Mouse (Mus musculus) liver, embryonic 15.5 days (tissue): ENCODE data around the gene Zbtb6. TPM values are rescaled to one million over a fixed set of nuclear protein-coding genes. Genes with fewer than 3 reads are reported as not detected.

ENCODE experiments used
- ATAC-seq: fragments of 200-750 bp; cut with Nextera tagmentation; 2 replicates; pipeline ENCODE4 v1.8.0; 2017; ENCODE audit warnings: moderate number of reproducible peaks, mild to moderate bottlenecking, moderate library complexity; ENCODE audit not compliant: insufficient read depth
- H3K27ac ChIP-seq: fragments of 300-500 bp; sonication (generic); replicated peaks from 2 replicates; pipeline ENCODE4 v1.5.1; 2015; ENCODE audit warnings: mild to moderate bottlenecking, inconsistent platforms
- H3K27me3 ChIP-seq: fragments of 300-500 bp; sonication (generic); 2 replicates; pipeline ENCODE4 v1.6.1; 2015; ENCODE audit warnings: mild to moderate bottlenecking, inconsistent platforms
- H3K36me3 ChIP-seq: fragments of 300-500 bp; sonication (generic); replicated peaks from 2 replicates; pipeline ENCODE4 v1.6.1; 2015; ENCODE audit warnings: moderate library complexity, mild to moderate bottlenecking, inconsistent platforms
- H3K4me1 ChIP-seq: fragments of 300-500 bp; sonication (generic); replicated peaks from 2 replicates; pipeline ENCODE4 v1.6.1; 2015; ENCODE audit warnings: inconsistent platforms
- H3K4me2 ChIP-seq: fragments of 300-500 bp; sonication (generic); 2 replicates; pipeline ENCODE4 v1.6.1; 2015; ENCODE audit warnings: moderate library complexity, mild to moderate bottlenecking, inconsistent platforms
- H3K4me3 ChIP-seq: fragments of 300-500 bp; sonication (generic); replicated peaks from 2 replicates; pipeline ENCODE4 v1.5.1; 2015; ENCODE audit warnings: mild to moderate bottlenecking, inconsistent platforms
- H3K9ac ChIP-seq: fragments of 300-500 bp; sonication (generic); 2 replicates; pipeline ENCODE4 v1.6.1; 2015; ENCODE audit warnings: moderate library complexity, mild to moderate bottlenecking, inconsistent platforms
- H3K9me3 ChIP-seq: fragments of 300-500 bp; sonication (generic); replicated peaks from 2 replicates; pipeline ENCODE4 v1.6.1; 2016; ENCODE audit warnings: inconsistent platforms
- WGBS: fragments of 180-500 bp; shearing (Covaris S2); methylation state at CpG from one replicate; pipeline ENCODE4 v1.1.7; 2015; ENCODE audit warnings: mixed read lengths; ENCODE audit not compliant: insufficient replicate concordance; 5-methylcytosine and 5-hydroxymethylcytosine counted together
- polyA plus RNA-seq: library from polyadenylated mRNA; unstranded; fragments of >200 nt; fragmentation: Nextera tagmentation; extraction: Ambion mirVana; gene quantifications from 2 replicates; pipeline ENCODE4 v1.2.1, GENCODE M21; 2015

Zbtb6 gene
- polyA plus RNA-seq, result 2.5 TPM in 2 replicates

GRCm38 (mm10) chr2:37442611-37443591, at the start of gene Zbtb6, which contains the start of the genes Zbtb26 and Rabgap1:
Gene Zbtb6, minus strand, starts transcription at chr2:37443171.
Gene Zbtb26, minus strand, starts transcription at chr2:37443135.
Gene Rabgap1, plus strand, starts transcription at chr2:37443279.
- Histone ChIP-seq H3K4me2 (peak within 1 kb of the TSS; percentile 85), H3K36me3 (no peaks in the 10 kb centered on the region), H3K9ac (peak within 1 kb of the TSS; percentile 79), H3K4me1 (peaks cover 29% of the 10 kb centered on the region), H3K9me3 (no peaks in the 10 kb centered on the region), H3K27ac (peak within 1 kb of the TSS; percentile 93), H3K4me3 (peak within 1 kb of the TSS; percentile 74), H3K27me3 (no peaks in the 10 kb centered on the region)
- peak; percentile 99 for ATAC-seq
- under 1% methylated on average over 51 of the region's 51 CpGs for WGBS

DNA sequence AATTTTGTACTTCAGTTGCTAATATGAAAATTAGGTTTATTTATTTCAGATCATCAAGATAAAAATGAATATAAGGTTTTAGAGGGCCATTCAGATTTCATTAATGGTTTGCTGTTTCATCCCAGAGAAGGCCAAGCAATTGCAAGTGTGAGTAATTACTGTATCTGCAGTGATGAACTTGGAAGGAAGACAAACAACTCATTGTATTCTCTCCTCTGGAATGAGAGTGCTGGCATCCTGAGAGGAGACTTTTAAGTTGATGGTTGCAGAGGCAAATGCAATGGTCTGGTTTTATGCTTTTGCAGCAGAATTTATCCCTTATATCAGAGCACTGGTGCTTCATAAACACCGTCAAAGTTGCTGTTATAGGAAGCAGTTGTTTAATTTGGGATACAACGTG, 46.0 kb upstream of the Zbtb6 start:
- Histone ChIP-seq H3K4me2 (no peak overlapping the region), H3K9ac (no peak overlapping the region), H3K27ac (no peak overlapping the region), H3K4me3 (no peak overlapping the region), H3K27me3 (no peaks in the 10 kb centered on the region), H3K36me3 (peaks cover 39% of the 10 kb centered on the region), H3K9me3 (no peaks in the 10 kb centered on the region), H3K4me1 (peaks cover 9% of the 10 kb centered on the region)
- 78% methylated on average over 2 of the region's 2 CpGs for WGBS
- ATAC-seq, result no peak

- Histone ChIP-seq H3K27ac (no peak overlapping the region), H3K4me3 (no peak overlapping the region), H3K9me3 (no peaks in the 10 kb centered on the region), H3K4me2 (no peak overlapping the region), H3K27me3 (no peaks in the 10 kb centered on the region), H3K4me1 (peaks cover 9% of the 10 kb centered on the region), H3K9ac (no peak overlapping the region), H3K36me3 (peaks cover 37% of the 10 kb centered on the region)
- peak; percentile 67 for ATAC-seq
Observed at GRCm38 (mm10) chr2:37486408-37486807, 43.4 kb upstream of the Zbtb6 start.

DNA sequence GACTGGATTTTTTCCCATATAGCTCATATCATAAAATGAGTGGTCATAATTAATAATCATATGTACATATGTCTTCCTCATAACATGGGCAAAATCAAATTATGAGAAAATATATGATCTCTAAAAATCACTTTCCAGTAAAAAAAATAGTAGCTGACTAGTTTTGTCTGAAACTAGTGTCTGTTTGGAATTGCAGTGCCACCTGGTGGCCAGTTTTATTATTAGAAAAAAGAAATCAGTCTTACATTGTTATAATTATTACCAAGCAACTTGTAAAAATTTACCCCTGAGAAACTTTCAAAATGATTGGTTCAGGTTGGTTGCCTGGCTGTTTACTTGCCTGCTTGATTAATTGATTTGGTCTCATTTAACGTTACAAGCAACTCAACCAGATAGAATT, 42.4 kb upstream of the Zbtb6 start:
- no peaks in the 10 kb centered on the region for H3K9me3 ChIP-seq
- 66% methylated on average over 1 of the region's 1 CpGs for WGBS
- no peak for ATAC-seq
- no peak overlapping the region for H3K4me3 ChIP-seq
- peaks cover 10% of the 10 kb centered on the region for H3K4me1 ChIP-seq
- no peaks in the 10 kb centered on the region for H3K27me3 ChIP-seq
- H3K9ac ChIP-seq, result no peak overlapping the region
- peaks cover 33% of the 10 kb centered on the region for H3K36me3 ChIP-seq
- no peak overlapping the region for H3K27ac ChIP-seq
- H3K4me2 ChIP-seq, result no peak overlapping the region

DNA sequence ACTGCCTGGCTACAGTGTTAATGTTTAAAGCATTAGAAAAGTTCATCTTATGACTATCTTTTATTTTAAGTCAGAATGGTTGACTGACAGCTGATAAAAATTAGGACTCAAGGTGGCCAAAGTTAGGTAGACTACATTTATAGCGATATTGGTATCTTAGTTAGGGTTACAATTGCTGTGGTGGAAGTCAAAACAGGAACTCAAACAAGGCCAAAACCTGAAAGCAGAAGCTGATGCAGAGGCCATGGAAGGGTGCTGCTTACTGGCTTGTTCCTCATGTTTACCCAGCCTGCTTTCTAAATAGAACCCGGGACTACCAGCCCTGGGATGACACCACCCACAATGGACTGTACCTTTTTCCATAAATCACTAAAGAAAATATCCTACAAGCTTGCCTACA, 41.2 kb upstream of the Zbtb6 start:
- WGBS, result 54% methylated on average over 2 of the region's 2 CpGs
- H3K36me3 ChIP-seq, result peaks cover 22% of the 10 kb centered on the region
- no peak overlapping the region for H3K4me2 ChIP-seq
- peaks cover 16% of the 10 kb centered on the region for H3K4me1 ChIP-seq
- H3K9ac ChIP-seq, result no peak overlapping the region
- no peak for ATAC-seq
- no peaks in the 10 kb centered on the region for H3K9me3 ChIP-seq
- no peak overlapping the region for H3K4me3 ChIP-seq
- no peaks in the 10 kb centered on the region for H3K27me3 ChIP-seq
- H3K27ac ChIP-seq, result no peak overlapping the region

DNA sequence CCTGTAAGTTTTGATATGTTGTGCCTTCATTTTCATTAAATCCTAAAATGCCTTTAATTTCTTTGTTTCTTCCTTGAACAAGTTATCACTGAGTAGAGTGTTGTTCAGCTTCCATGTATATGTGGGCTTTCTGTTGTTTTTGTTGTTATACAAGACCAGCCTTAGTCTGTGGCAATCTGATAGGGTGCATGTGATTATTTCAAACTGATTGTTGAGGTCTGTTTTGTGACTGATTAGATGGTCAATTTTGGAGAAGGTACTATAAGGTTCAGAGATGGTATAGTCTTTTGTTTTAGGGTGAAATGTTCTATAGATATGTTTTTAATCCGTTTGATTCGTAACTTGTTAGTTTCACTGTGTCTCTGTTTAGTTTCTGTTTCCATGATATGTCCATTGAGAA, 37.1 kb upstream of the Zbtb6 start:
- Histone ChIP-seq H3K4me3 (no peak overlapping the region), H3K36me3 (peaks cover 36% of the 10 kb centered on the region), H3K9me3 (no peaks in the 10 kb centered on the region), H3K27ac (no peak overlapping the region), H3K27me3 (no peaks in the 10 kb centered on the region), H3K4me2 (0 out of 2 replicates have a peak overlapping the region, but pooled peaks have one; percentile 10), H3K4me1 (peaks cover 6% of the 10 kb centered on the region; the same call in 1 of the 2 replicates), H3K9ac (no peak overlapping the region)
- WGBS, result 51% methylated on average over 2 of the region's 2 CpGs
- ATAC-seq, result peak; percentile 58

- Histone ChIP-seq H3K4me3 (no peak overlapping the region), H3K4me2 (no peak overlapping the region), H3K27me3 (no peaks in the 10 kb centered on the region), H3K4me1 (peaks cover 6% of the 10 kb centered on the region; the same call in 1 of the 2 replicates), H3K27ac (no peak overlapping the region), H3K36me3 (peaks cover 36% of the 10 kb centered on the region), H3K9me3 (no peaks in the 10 kb centered on the region), H3K9ac (no peak overlapping the region)
- ATAC-seq, result no peak
Observed at GRCm38 (mm10) chr2:37479559-37479958, 36.6 kb upstream of the Zbtb6 start.

DNA sequence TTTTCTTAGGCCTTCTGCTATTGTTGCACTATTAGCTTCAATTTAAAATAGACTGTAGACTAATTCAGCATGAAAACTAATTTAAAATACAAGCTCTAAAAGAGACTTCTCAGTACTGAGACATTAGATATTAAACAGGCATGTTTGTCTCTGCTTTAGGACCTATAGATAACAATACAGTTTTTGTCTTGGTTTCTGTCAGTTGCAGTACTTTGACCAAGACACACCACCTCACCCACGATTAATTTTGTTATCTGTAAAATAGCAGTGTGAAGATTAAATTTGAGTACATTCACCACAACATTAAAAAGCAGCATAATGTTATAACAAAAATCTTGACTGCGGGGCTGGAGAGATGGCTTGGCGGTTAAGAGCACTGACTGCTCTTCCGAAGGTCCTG, 23.3 kb upstream of the Zbtb6 start:
- Histone ChIP-seq H3K27me3 (no peaks in the 10 kb centered on the region), H3K27ac (no peak overlapping the region), H3K4me1 (0 out of 2 replicates have a peak, but pooled peaks cover 2% of the 10 kb centered on the region), H3K9ac (no peak overlapping the region), H3K9me3 (no peaks in the 10 kb centered on the region), H3K4me2 (no peak overlapping the region), H3K4me3 (no peak overlapping the region), H3K36me3 (peaks cover 13% of the 10 kb centered on the region; the same call in 1 of the 2 replicates)
- ATAC-seq, result no peak
- 61% methylated on average over 4 of the region's 4 CpGs for WGBS

DNA sequence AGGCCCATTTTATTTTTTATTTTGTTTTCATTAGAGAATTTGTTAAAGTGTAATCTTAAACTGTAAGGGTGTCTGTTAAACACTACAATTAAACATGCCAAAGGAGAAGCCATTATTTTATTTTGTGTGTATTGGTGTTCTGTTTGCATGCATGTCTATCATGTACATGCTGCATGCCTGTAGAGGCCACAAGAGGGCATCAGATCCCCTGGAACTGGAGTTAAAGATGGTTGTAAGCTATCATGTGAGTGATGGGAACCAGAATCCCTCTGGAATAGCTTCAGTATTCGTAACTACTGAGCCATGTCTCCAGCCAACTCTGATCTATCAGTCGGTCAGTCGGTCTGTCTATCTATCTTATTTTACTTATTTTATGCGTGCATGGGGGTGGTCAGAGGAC, 17.7 kb upstream of the Zbtb6 start:
- Histone ChIP-seq H3K36me3 (0 out of 2 replicates have a peak, but pooled peaks cover 2% of the 10 kb centered on the region), H3K27me3 (no peaks in the 10 kb centered on the region), H3K4me3 (no peak overlapping the region), H3K9ac (no peak overlapping the region), H3K4me1 (peaks cover 2% of the 10 kb centered on the region; the same call in 1 of the 2 replicates), H3K9me3 (no peaks in the 10 kb centered on the region), H3K4me2 (no peak overlapping the region), H3K27ac (no peak overlapping the region)
- 80% methylated on average over 4 of the region's 4 CpGs for WGBS
- no peak for ATAC-seq

GRCm38 (mm10) chr2:37452376-37452760, 9.4 kb upstream of the Zbtb6 start:
- H3K4me2 ChIP-seq, result peak overlapping the region; percentile 87
- H3K4me1 ChIP-seq, result peaks cover 28% of the 10 kb centered on the region
- no peaks in the 10 kb centered on the region for H3K27me3 ChIP-seq
- peak overlapping the region; percentile 85 for H3K4me3 ChIP-seq
- ATAC-seq, result peak; percentile 62
- H3K27ac ChIP-seq, result peak overlapping the region; percentile 73
- H3K9me3 ChIP-seq, result no peaks in the 10 kb centered on the region
- H3K36me3 ChIP-seq, result no peaks in the 10 kb centered on the region
- WGBS, result under 1% methylated on average over 24 of the region's 24 CpGs
- H3K9ac ChIP-seq, result peak overlapping the region; percentile 85

DNA sequence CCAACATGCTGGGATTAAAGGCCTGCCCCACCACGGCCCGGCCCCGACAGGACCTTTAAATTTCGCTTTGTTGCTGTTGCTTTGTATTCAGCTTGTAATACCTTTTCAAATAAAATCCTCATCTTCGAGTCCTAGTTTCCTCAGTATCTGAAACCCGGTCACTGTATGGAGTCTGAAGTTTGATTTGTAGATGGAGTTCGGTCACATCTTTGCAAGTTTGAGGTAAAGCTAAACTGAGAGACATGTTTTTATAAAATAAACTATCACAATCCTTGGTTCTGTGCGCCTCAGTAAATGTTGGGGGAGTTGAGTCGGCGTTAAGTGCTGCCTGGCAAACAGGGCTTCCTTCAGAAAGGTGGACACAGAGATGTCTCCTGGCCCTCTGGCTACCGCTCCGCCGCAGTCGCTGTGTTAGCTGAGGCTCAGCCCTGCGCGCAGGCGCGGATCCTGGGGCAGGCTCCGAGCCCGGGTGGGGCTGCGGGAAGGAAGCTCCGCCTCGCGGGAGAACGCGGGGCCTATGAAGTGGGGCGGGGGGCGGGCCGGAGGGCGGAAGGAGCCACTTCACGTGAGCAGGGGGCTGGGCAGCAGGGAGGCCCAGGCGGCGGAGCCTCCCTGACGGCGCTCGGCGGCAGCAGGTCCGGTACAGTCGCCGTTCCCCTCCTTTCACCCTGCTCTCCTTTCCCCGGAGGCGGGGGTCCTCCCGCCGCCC, 8.8 kb upstream of the Zbtb6 start:
- Histone ChIP-seq H3K4me2 (peak overlapping the region; percentile 87), H3K4me3 (peak overlapping the region; percentile 85), H3K27me3 (no peaks in the 10 kb centered on the region), H3K9ac (peak overlapping the region; percentile 85), H3K27ac (peak overlapping the region; percentile 74), H3K4me1 (peaks cover 28% of the 10 kb centered on the region), H3K36me3 (no peaks in the 10 kb centered on the region), H3K9me3 (no peaks in the 10 kb centered on the region)
- ATAC-seq, result peak; percentile 99
- 6% methylated on average over 44 of the region's 44 CpGs for WGBS
